Mouse (Mus musculus) left cerebral cortex, adult 8-10 months (tissue): ENCODE measurements around the gene Rps29. TPM values are rescaled to one million over a fixed set of nuclear protein-coding genes. Genes with fewer than 3 reads are reported as not detected.

Experiments used
- DNase-seq, 2 experiments: peaks; one replicate each; pipeline ENCODE4 v3.0.0; 2022; ENCODE audit warnings: low spot score in 2 of 2
- total RNA-seq, 4 experiments: library from RNA; stranded (reverse); gene quantifications; 2 replicates each; pipeline ENCODE4 v1.2.4; 2022

Gene Rps29
- total RNA-seq = 1,000 to 10,000 TPM; 1,202 to 1,440 (median 1,306) TPM

GRCm38 (mm10) chr12:69158765-69159577 lies at the start of gene Rps29:
TSS of gene Rps29 (minus strand) at chr12:69159186.
- DNase-seq = peak; percentile 97 to 99

GRCm38 (mm10) chr12:69208520-69208919 lies 49.5 kb upstream of the Rps29 start:
- DNase-seq = no peak

GRCm38 (mm10) chr12:69207926-69208325 lies 48.9 kb upstream of the Rps29 start:
- no peak for DNase-seq

GRCm38 (mm10) chr12:69207396-69207795 lies 48.4 kb upstream of the Rps29 start:
- DNase-seq = no peak

- no peak for DNase-seq
Observed at GRCm38 (mm10) chr12:69204052-69204833, 45.3 kb upstream of the Rps29 start, which contains the start of gene Gm49384. TSS of gene Gm49384 (minus strand) at chr12:69204267.

GRCm38 (mm10) chr12:69198985-69199384 lies 40.0 kb upstream of the Rps29 start:
- DNase-seq = no peak

- DNase-seq = peak; percentile 42 to 58
Observed at GRCm38 (mm10) chr12:69198164-69198535, 39.2 kb upstream of the Rps29 start, which contains the start of gene Dnaaf2. TSS of gene Dnaaf2 (minus strand) at chr12:69198429.

GRCm38 (mm10) chr12:69197378-69198163 lies 38.6 kb upstream of the Rps29 start:
- peak; percentile 25 to 48 for DNase-seq

- peak in 1 of 2 experiments; percentile 61 for DNase-seq
Observed at GRCm38 (mm10) chr12:69196444-69197377, 37.7 kb upstream of the Rps29 start, which contains the start of gene Gm49383. TSS of gene Gm49383 (minus strand) at chr12:69197104.

- DNase-seq = no peak
Observed at GRCm38 (mm10) chr12:69192637-69193036, 33.7 kb upstream of the Rps29 start.

GRCm38 (mm10) chr12:69191396-69191795 lies 32.4 kb upstream of the Rps29 start:
- DNase-seq = no peak

GRCm38 (mm10) chr12:69190522-69190921 lies 31.5 kb upstream of the Rps29 start:
- no peak for DNase-seq

- no peak for DNase-seq
Observed at GRCm38 (mm10) chr12:69190074-69190473, 31.1 kb upstream of the Rps29 start.

GRCm38 (mm10) chr12:69186811-69187471 lies 28.0 kb upstream of the Rps29 start:
- no peak for DNase-seq

- no peak for DNase-seq
Observed at GRCm38 (mm10) chr12:69185371-69185770, 26.4 kb upstream of the Rps29 start.

GRCm38 (mm10) chr12:69184342-69185295 lies 25.6 kb upstream of the Rps29 start:
- peak; percentile 35 to 51 for DNase-seq

GRCm38 (mm10) chr12:69183583-69184308 lies 24.8 kb upstream of the Rps29 start, which contains the start of the genes Rpl36al and Mgat2:
TSS of gene Rpl36al (minus strand) at chr12:69184083.
TSS of gene Mgat2 (plus strand) at chr12:69184157.
- DNase-seq = peak; percentile 96 to 99

- DNase-seq = no peak
Observed at GRCm38 (mm10) chr12:69181800-69182199, 22.8 kb upstream of the Rps29 start.
